Mouse (Mus musculus) pancreas, adult 10 weeks (tissue): ENCODE measurements around the gene Srek1. TPM values are rescaled to one million over a fixed set of nuclear protein-coding genes. Genes with fewer than 3 reads are reported as not detected.

Experiments
- polyA plus RNA-seq: library from polyadenylated mRNA; stranded (reverse); fragments of 350-450 nt; fragmentation: Illumina TruSeq; extraction: RNeasy Lipid Tissue Mini Kit (QIAGEN cat#74804); gene quantifications from one replicate; pipeline ENCODE4 v1.2.3, GENCODE M21; 2015; ENCODE audit warnings: low read depth, low replicate concordance; ENCODE audit not compliant: insufficient read depth

Gene Srek1
- 18.2 TPM for polyA plus RNA-seq

DNA sequence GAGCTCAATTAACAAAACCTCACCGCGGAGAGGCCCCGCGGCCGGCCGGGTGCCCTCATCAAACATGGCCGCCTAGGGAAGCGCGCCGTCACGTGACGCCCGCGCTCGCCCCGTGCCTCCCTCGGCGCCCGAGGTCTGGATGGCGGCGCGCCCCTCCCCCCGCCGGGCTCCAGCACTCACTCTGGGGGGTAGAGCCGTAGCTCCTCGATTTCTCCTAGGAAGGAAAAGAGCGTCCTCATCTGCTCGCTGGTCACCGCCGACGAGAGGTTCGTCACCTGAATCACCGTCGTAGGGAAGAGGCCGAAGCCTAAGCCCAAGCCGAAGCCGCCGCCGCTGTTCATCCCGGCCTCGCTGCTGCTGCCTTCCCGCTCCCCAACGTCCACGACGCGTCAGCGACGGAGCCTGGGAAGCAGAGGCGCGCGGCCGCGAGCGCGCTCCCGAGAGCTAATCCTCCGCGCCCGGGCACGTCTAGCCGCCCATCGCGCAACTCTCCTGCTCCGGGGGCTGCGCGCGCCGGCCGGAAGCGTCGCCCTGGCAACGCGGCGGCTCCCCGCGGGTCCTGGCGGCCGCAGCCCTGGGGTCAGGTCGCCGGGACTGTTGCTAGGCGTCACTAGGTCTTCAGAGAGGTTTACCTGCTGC is at the start of gene Srek1:
Gene Srek1 (minus strand): TSS at position 490 of the 639 bp plus-strand sequence.

Other genes starting within 250 kb of the Srek1 start
- gene Erbin, start 145.9 kb upstream of the Srek1 start, polyA plus RNA-seq = 9.4 TPM